Mouse (Mus musculus): Measurements from ENCODE around the gene Endog. TPM values are rescaled to one million over a fixed set of nuclear protein-coding genes. Genes with fewer than 3 reads are reported as not detected.

Gene Endog
- polyA plus RNA-seq (2015; fragmentation: Illumina TruSeq; extraction: RNeasy Lipid Tissue Mini Kit (QIAGEN cat#74804); ENCODE audit: insufficient read depth, low replicate concordance): 1.2 TPM

GRCm38 (mm10) chr2:30171371-30171996 lies at the start of gene Endog:
Endog (plus strand) TSS chr2:30171493.

GRCm38 (mm10) chr2:30124472-30125274 lies 46.6 kb upstream of the Endog start, which contains the start of gene Zer1:
Zer1 (minus strand) TSS chr2:30124585.

GRCm38 (mm10) chr2:30133613-30134377 lies 37.5 kb upstream of the Endog start, which contains the start of gene Tbc1d13:
Tbc1d13 (plus strand) TSS chr2:30133746.

GRCm38 (mm10) chr2:30177700-30178675 lies 6.7 kb downstream of the Endog start, which contains the start of gene Spout1:
Spout1 (minus strand) TSS chr2:30178459.

GRCm38 (mm10) chr2:30205629-30206357 lies 34.5 kb downstream of the Endog start, which contains the start of gene Kyat1:
Kyat1 (minus strand) TSS chr2:30205847.

Other genes with a start within 250 kb of the Endog start
- 47.2 TPM for gene Gle1, start 236.1 kb upstream of the Endog start, polyA plus RNA-seq (2015; fragmentation: Illumina TruSeq; extraction: RNeasy Lipid Tissue Mini Kit (QIAGEN cat#74804); ENCODE audit: insufficient read depth, low replicate concordance)
- gene Sptan1, start 205.9 kb upstream of the Endog start, polyA plus RNA-seq (2015; fragmentation: Illumina TruSeq; extraction: RNeasy Lipid Tissue Mini Kit (QIAGEN cat#74804); ENCODE audit: insufficient read depth, low replicate concordance): 111 TPM
- gene Wdr34, start 122.6 kb upstream of the Endog start, polyA plus RNA-seq (2015; fragmentation: Illumina TruSeq; extraction: RNeasy Lipid Tissue Mini Kit (QIAGEN cat#74804); ENCODE audit: insufficient read depth, low replicate concordance): 0.88 TPM
- 534 TPM for gene Set, start 114.1 kb upstream of the Endog start, polyA plus RNA-seq (2015; fragmentation: Illumina TruSeq; extraction: RNeasy Lipid Tissue Mini Kit (QIAGEN cat#74804); ENCODE audit: insufficient read depth, low replicate concordance)
- 1.2 TPM for gene Pkn3, start 93.8 kb upstream of the Endog start, polyA plus RNA-seq (2015; fragmentation: Illumina TruSeq; extraction: RNeasy Lipid Tissue Mini Kit (QIAGEN cat#74804); ENCODE audit: insufficient read depth, low replicate concordance)
- 4.9 TPM for gene Zdhhc12, start 77.8 kb upstream of the Endog start, polyA plus RNA-seq (2015; fragmentation: Illumina TruSeq; extraction: RNeasy Lipid Tissue Mini Kit (QIAGEN cat#74804); ENCODE audit: insufficient read depth, low replicate concordance)
- 30.0 TPM for gene Zer1, start 46.9 kb upstream of the Endog start, polyA plus RNA-seq (2015; fragmentation: Illumina TruSeq; extraction: RNeasy Lipid Tissue Mini Kit (QIAGEN cat#74804); ENCODE audit: insufficient read depth, low replicate concordance)
- 42.2 TPM for gene Tbc1d13, start 37.7 kb upstream of the Endog start, polyA plus RNA-seq (2015; fragmentation: Illumina TruSeq; extraction: RNeasy Lipid Tissue Mini Kit (QIAGEN cat#74804); ENCODE audit: insufficient read depth, low replicate concordance)
- gene Spout1, start 7.0 kb downstream of the Endog start, polyA plus RNA-seq (2015; fragmentation: Illumina TruSeq; extraction: RNeasy Lipid Tissue Mini Kit (QIAGEN cat#74804); ENCODE audit: insufficient read depth, low replicate concordance): 8.9 TPM
- 5.0 TPM for gene Kyat1, start 34.4 kb downstream of the Endog start, polyA plus RNA-seq (2015; fragmentation: Illumina TruSeq; extraction: RNeasy Lipid Tissue Mini Kit (QIAGEN cat#74804); ENCODE audit: insufficient read depth, low replicate concordance)
- 9.8 TPM for gene Lrrc8a, start 66.2 kb downstream of the Endog start, polyA plus RNA-seq (2015; fragmentation: Illumina TruSeq; extraction: RNeasy Lipid Tissue Mini Kit (QIAGEN cat#74804); ENCODE audit: insufficient read depth, low replicate concordance)
- gene Gm28035, start 69.1 kb downstream of the Endog start, polyA plus RNA-seq (2015; fragmentation: Illumina TruSeq; extraction: RNeasy Lipid Tissue Mini Kit (QIAGEN cat#74804); ENCODE audit: insufficient read depth, low replicate concordance): 1.5 TPM
- gene Phyhd1, start 94.7 kb downstream of the Endog start, polyA plus RNA-seq (2015; fragmentation: Illumina TruSeq; extraction: RNeasy Lipid Tissue Mini Kit (QIAGEN cat#74804); ENCODE audit: insufficient read depth, low replicate concordance): 27.3 TPM
- not detected for gene Gm28038, start 109.5 kb downstream of the Endog start, polyA plus RNA-seq (2015; fragmentation: Illumina TruSeq; extraction: RNeasy Lipid Tissue Mini Kit (QIAGEN cat#74804); ENCODE audit: insufficient read depth, low replicate concordance)
- gene Dolk, start 114.8 kb downstream of the Endog start, polyA plus RNA-seq (2015; fragmentation: Illumina TruSeq; extraction: RNeasy Lipid Tissue Mini Kit (QIAGEN cat#74804); ENCODE audit: insufficient read depth, low replicate concordance): 8.9 TPM
- 24.6 TPM for gene Nup188, start 114.9 kb downstream of the Endog start, polyA plus RNA-seq (2015; fragmentation: Illumina TruSeq; extraction: RNeasy Lipid Tissue Mini Kit (QIAGEN cat#74804); ENCODE audit: insufficient read depth, low replicate concordance)
- gene Sh3glb2, start 187.8 kb downstream of the Endog start, polyA plus RNA-seq (2015; fragmentation: Illumina TruSeq; extraction: RNeasy Lipid Tissue Mini Kit (QIAGEN cat#74804); ENCODE audit: insufficient read depth, low replicate concordance): 19.0 TPM
- gene Miga2, start 192.7 kb downstream of the Endog start, polyA plus RNA-seq (2015; fragmentation: Illumina TruSeq; extraction: RNeasy Lipid Tissue Mini Kit (QIAGEN cat#74804); ENCODE audit: insufficient read depth, low replicate concordance): 4.3 TPM
- gene Dolpp1, start 220.8 kb downstream of the Endog start, polyA plus RNA-seq (2015; fragmentation: Illumina TruSeq; extraction: RNeasy Lipid Tissue Mini Kit (QIAGEN cat#74804); ENCODE audit: insufficient read depth, low replicate concordance): 9.2 TPM
- 12.9 TPM for gene Crat, start 244.3 kb downstream of the Endog start, polyA plus RNA-seq (2015; fragmentation: Illumina TruSeq; extraction: RNeasy Lipid Tissue Mini Kit (QIAGEN cat#74804); ENCODE audit: insufficient read depth, low replicate concordance)
- 66.8 TPM for gene Ptpa, start 244.5 kb downstream of the Endog start, polyA plus RNA-seq (2015; fragmentation: Illumina TruSeq; extraction: RNeasy Lipid Tissue Mini Kit (QIAGEN cat#74804); ENCODE audit: insufficient read depth, low replicate concordance)

Data from spleen, adult 10 weeks (tissue).